Mouse (Mus musculus): Measurements from ENCODE around the gene Homer1.

Gene Homer1

GRCm38 (mm10) chr13:93340555-93341278 is 41.3 kb downstream of the Homer1 start:
- DNase-seq (ENCODE audit: low spot score) = no peak

DNA sequence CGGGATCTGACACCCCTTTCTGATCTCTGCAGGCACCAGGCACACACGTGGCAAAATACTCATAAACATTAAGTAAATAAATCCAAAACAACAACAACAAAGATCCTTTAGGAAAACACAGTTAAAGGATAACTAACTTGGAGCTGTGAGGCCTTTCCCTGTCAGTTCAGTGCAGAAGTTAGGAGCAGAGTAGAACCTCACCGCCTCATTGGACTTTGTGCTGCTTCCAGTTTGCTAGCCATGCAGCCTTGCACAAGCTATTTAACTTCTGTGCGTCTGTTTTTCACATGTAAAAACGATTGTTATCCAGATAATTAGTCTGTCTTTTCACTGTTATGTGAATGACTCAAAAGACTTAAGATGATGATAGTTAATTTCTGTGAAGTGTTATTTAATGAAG is 43.2 kb downstream of the Homer1 start:
- DNase-seq (ENCODE audit: low spot score) = no peak

- DNase-seq (ENCODE audit: low spot score) = no peak
Measured at GRCm38 (mm10) chr13:93344395-93344794, 45.0 kb downstream of the Homer1 start.

DNA sequence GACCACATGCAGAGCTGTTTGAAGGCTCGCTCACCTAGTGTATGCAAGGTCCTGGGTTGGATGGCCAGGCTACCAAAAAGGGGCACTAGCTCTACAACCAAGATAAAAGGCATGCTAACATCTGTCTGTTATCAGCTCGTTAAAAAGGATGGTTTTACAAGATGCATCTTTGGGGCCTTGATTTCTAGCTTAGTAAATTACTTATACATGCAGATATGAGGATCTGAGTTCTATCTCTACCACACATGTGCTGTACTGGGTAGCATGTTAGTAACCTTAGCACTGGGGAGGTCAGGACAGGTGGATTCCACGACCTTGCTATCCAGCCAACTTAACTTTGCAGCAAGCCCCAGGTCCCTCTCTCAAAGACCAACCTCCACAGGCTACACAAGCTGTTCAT is 46.4 kb downstream of the Homer1 start:
- no peak for DNase-seq (ENCODE audit: low spot score)

- no peak for DNase-seq (ENCODE audit: low spot score)
Measured at GRCm38 (mm10) chr13:93352030-93352429, 52.6 kb downstream of the Homer1 start.

- DNase-seq (ENCODE audit: low spot score) = peak; percentile 28
Measured at GRCm38 (mm10) chr13:93354420-93355278, 55.2 kb downstream of the Homer1 start.

DNA sequence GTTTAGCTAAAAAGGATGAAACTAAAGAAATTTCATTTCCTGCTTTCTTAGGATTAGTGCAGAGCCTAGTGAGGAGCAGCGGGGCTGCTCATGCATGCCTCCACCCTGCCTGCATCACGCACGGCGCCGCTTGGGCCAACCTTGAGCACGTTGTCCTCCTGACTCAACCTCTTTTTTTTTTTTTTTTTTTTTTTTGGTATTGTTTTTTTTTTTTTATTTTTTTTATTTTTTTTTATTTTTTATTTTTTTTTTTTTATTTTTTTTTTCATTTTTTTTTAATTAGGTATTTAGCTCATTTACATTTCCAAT is 55.8 kb downstream of the Homer1 start:
- no peak for DNase-seq (ENCODE audit: low spot score)

GRCm38 (mm10) chr13:93358522-93358921 is 59.1 kb downstream of the Homer1 start:
- DNase-seq (ENCODE audit: low spot score) = no peak

GRCm38 (mm10) chr13:93367555-93367954 is 68.1 kb downstream of the Homer1 start:
- DNase-seq (ENCODE audit: low spot score) = no peak

GRCm38 (mm10) chr13:93368812-93369584 is 69.6 kb downstream of the Homer1 start:
- no peak for DNase-seq (ENCODE audit: low spot score)

DNA sequence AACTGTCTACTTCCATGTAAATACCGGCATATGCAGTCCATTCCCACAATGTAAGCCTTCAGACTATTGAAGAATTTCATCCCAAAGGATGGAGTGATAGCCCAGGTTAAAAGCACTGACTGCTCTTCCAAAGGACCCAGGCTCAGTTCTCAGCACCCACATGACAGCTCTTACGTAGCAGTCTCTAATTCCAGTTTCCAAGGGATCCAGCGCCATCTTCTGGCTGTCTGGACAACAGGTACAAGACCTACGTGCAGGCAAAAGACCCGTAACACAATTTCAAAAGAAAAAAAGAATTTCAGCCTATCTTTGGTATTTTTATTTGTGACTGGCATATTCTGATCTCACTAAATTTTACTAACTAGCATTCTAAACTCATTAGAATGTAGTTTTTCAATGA is 75.0 kb downstream of the Homer1 start:
- DNase-seq (ENCODE audit: low spot score) = no peak

- no peak for DNase-seq (ENCODE audit: low spot score)
Measured at GRCm38 (mm10) chr13:93378493-93378892, 79.1 kb downstream of the Homer1 start.

DNA sequence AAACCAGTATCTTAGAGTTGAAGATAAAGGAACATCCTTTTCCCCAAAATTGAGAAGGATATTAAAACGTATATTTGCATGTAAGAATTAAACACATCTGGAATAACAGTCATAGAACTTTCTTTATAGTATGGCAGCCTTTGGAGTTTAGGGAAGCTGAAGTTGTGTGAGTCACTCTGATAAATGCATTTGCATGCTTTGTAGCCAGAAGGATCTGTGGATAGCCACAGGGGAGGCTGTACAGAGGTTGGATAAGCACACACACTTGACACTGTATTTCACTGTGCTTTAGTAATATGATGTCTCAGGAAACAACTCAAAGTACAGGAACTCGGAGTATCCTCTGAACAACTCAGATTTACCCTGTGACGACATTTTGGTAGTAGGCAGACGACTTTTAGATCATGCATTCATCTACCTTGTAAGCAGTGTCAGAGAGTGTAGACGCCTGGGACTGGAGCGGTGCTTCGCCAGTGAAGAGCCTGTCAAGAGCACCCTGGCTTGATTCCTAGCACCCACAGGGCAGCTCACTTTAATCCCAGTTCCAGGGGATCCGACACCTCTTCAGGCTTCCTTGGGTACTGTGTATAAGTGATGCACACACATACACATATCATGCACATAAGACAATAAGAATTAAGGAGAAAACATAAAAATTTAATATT is 81.1 kb downstream of the Homer1 start:
- DNase-seq (ENCODE audit: low spot score) = no peak

DNA sequence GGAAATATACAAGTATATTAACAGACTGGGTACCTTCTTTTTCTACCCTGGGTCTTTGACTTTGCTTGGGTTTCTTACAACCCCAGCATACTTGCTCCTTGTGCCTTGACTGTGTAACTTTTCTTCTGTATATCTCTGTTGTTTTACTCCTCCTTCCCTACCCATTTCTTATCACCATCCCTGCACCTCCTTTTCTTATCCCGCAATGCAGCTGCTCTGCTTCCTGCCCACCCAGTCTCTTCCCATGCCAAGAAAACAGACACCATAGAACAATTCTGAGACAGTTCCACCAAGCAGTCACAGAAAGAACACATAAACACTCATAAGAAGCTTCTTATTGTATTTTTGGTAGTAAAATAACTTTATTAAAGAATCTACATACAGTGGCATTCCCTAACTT is 81.9 kb downstream of the Homer1 start:
- DNase-seq (ENCODE audit: low spot score) = no peak

- no peak for DNase-seq (ENCODE audit: low spot score)
Measured at GRCm38 (mm10) chr13:93383092-93383491, 83.7 kb downstream of the Homer1 start.

DNA sequence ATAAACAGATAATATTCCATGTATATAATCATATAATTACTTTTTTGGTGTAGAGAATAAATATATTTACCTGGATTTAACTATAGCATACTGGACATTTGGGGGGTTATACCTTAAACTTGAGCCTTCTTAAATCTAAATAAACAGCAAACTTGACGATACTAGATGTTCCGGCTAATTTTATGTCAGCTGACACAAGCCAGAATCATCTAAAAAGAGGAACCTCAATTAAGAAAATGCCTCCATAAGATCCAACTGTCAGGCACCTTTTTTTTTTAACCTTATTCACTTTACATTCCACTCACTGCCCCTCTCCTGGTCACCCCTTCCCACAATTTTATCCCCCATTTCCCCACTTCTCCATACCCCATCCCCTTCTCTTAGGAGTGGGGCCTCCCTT is 84.2 kb downstream of the Homer1 start:
- DNase-seq (ENCODE audit: low spot score) = no peak

DNA sequence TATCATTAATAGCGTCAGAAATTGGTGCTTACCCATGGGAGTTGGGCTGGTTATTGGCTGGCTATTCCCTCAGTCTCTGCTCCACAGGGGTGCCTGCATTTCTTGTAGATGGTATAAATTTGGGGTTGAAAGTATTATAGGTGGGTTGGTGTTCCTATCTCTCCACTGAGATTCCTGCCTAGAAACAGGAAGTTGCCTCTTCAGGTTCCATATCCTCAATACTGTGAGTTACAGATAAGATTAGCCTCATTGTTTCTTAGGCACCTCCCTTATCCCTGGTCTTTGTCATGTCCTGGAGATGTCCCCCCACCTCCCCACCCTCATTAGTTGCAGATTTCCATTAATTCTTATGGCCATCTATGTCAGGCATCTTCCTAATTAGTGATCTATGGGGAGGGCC is 85.0 kb downstream of the Homer1 start:
- DNase-seq (ENCODE audit: low spot score) = no peak

DNA sequence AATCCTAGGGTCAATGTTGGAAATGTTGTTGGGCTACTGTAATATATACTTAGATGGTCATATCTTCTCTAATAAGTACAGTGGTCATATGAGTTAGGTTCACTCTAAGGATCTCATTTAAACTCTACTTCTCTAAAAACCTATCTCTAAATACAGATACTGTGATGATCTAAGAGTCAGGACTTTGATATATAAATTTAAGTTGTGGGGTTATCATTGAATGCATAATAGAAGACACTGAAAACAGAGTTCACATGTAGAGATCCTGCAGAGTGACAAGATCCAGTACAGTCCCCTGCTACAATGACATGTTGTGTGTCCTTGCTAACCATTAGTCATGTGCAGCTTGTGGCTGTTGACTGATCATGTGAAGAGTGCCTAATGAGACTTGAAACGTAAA is 85.7 kb downstream of the Homer1 start:
- DNase-seq (ENCODE audit: low spot score) = no peak

DNA sequence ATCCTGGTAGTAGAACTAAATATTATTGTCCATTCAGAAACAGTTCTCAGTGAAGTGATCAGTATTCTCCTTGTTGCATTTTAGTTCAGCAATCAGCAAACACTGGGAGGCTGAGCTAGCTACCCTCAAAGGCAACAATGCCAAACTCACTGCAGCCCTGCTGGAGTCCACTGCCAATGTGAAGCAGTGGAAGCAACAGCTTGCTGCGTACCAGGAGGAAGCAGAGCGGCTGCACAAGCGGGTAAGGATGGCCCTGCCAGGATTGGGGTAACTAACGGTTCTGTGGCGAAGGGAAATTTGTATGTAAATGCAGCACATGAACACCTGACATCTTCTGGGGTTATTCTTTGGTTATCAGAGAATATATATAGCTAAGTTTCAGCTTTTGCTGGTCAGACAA is 88.0 kb downstream of the Homer1 start:
- DNase-seq (ENCODE audit: low spot score) = no peak

- DNase-seq (ENCODE audit: low spot score) = no peak
Measured at GRCm38 (mm10) chr13:93388594-93389241, 89.3 kb downstream of the Homer1 start.

DNA sequence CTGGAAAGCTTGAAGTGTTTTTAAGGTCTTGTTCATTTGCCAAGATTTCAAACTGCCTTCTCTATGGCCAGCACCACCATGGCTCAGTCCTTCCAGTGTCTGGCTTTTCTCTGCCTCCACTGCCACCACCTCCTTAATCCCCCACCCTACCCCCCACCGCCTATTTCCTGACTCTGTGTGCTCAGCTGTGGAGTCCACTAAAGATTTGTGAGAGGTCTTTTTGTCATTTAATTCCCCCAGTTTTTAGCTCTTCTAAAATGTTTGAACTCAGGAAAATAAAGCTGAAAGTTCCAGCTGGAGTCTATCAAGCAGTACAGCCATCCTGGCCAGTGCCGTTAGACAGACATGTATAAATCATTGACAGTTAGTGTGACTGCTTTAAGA is 89.8 kb downstream of the Homer1 start:
- peak; percentile 23 for DNase-seq (ENCODE audit: low spot score)

- DNase-seq (ENCODE audit: low spot score) = no peak
Measured at GRCm38 (mm10) chr13:93399710-93400216, 100.3 kb downstream of the Homer1 start.

All from embryo, embryonic 10.5 days (tissue).